Comparison of ENCODE assay signal across 9 mouse cellular contexts in the genomic region with DNA sequence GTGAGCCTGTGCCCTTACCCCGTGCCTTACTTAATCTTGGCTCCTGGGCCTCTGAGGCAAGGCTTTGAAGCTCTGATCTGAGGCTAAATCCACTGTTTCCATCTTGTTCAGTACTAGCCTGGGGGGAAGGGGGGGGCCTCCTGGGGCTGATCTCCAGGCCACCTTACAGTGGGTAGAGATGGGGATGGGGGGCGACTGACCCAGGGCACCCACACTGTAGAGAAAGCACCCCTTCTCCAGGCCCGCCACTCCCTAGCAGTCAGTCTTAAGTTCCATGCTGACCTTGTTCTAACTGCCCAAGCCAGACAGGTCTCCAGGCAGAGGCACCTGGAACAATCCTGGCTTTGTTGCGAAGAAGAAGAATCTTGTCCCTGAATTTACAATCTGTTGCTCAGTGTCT. TPM values are rescaled to one million over a fixed set of nuclear protein-coding genes. Genes with fewer than 3 reads are reported as not detected.
DNase-seq lines count a peak whose midpoint lies in the region; ATAC-seq and TF ChIP-seq lines count a peak whose summit lies in the region.
"Had no signal": no experiment of that assay in that cellular context is flagged by ENCODE, and none has a peak within 500 bp of the region (broad histone marks: within the 10 kb centered on the region; RNA-seq: fewer than 3 reads in every experiment).

No protein-coding gene starts in this region.

- no peak overlapping the region for H3K27ac ChIP-seq in cerebellum, adult 2 months (ENCODE audit: insufficient read depth, low read length)
- H3K27ac ChIP-seq in testis, adult 2 months (ENCODE audit: control insufficient read depth, insufficient read depth, low read depth, low read length) = no peak overlapping the region
- H3K27ac ChIP-seq in liver, embryonic 15.5 days (replicated peaks) = no peak overlapping the region

- H3K36me3 ChIP-seq in testis, adult 2 months (ENCODE audit: control insufficient read depth, insufficient read depth, low read length) = no peaks in the 10 kb centered on the region
- H3K36me3 ChIP-seq in liver, embryonic 15.5 days (replicated peaks) = no peaks in the 10 kb centered on the region

- no peak for DNase-seq in cerebellum, adult 2 months
- DNase-seq in cerebellum, postnatal 36 days = no peak
- no peak for DNase-seq in testis, postnatal 10 days (ENCODE audit: low spot score)
- DNase-seq in yolk sac, embryonic 10.5 days (ENCODE audit: low spot score) = no peak
- DNase-seq in urinary bladder, adult 2 months (ENCODE audit: low spot score) = no peak
- DNase-seq: heart, postnatal 14 days had no signal

- no peaks in the 10 kb centered on the region for H3K27me3 ChIP-seq in cerebellum, adult 2 months (ENCODE audit: control insufficient read depth, insufficient read depth, low read length)
- H3K27me3 ChIP-seq in testis, adult 2 months (ENCODE audit: control insufficient read depth, insufficient read depth, low read length) = no peaks in the 10 kb centered on the region
- peaks cover 27% of the 10 kb centered on the region for H3K27me3 ChIP-seq in liver, embryonic 15.5 days

- H3K9ac ChIP-seq in liver, embryonic 15.5 days = no peak overlapping the region

- peak; percentile 14; the same call in 1 of the 2 replicates for ATAC-seq in liver, embryonic 15.5 days (ENCODE audit: insufficient read depth)
- no peak for ATAC-seq in cerebellum, adult (ENCODE audit: insufficient number of reproducible peaks, low FRiP score, low TSS enrichment)

- no peak for TF ChIP-seq CTCF in cerebellum, adult 2 months (IDR thresholded peaks at IDR 0.05; ENCODE audit: borderline replicate concordance, insufficient read depth, low read depth, low read length)
- TF ChIP-seq CTCF in testis, adult 2 months (IDR thresholded peaks at IDR 0.05; ENCODE audit: control insufficient read depth, insufficient read depth, insufficient replicate concordance, low read depth, low read length) = no peak

- peak overlapping the region; percentile 53 for H3K4me2 ChIP-seq in liver, embryonic 15.5 days

- no peaks in the 10 kb centered on the region for H3K9me3 ChIP-seq in liver, embryonic 15.5 days (replicated peaks)

- no peak for TF ChIP-seq POLR2A in cerebellum, adult 2 months (IDR thresholded peaks at IDR 0.05; ENCODE audit: borderline replicate concordance, insufficient read depth, low read length)
- no peak for TF ChIP-seq POLR2A in testis, adult 2 months (IDR thresholded peaks at IDR 0.05; ENCODE audit: control insufficient read depth, low read depth, low read length)

- 55% methylated on average over 4 of the region's 4 CpGs for WGBS in cerebellum, adult 2 months
- WGBS in liver, embryonic 15.5 days (ENCODE audit: insufficient replicate concordance) = 43% methylated on average over 4 of the region's 4 CpGs

- peak overlapping the region; percentile 12 for H3K4me3 ChIP-seq in cerebellum, adult 2 months (replicated peaks; ENCODE audit: insufficient read depth, low read depth, low read length)
- peak overlapping the region; percentile 84 for H3K4me3 ChIP-seq in testis, adult 2 months (ENCODE audit: control insufficient read depth, low read depth, low read length)
- 0 out of 2 replicates have a peak overlapping the region, but pooled peaks have one; percentile 15 for H3K4me3 ChIP-seq in liver, embryonic 15.5 days (replicated peaks)

- H3K4me1 ChIP-seq in cerebellum, adult 2 months (ENCODE audit: control insufficient read depth, insufficient read depth, low read length) = no peaks in the 10 kb centered on the region
- H3K4me1 ChIP-seq in testis, adult 2 months (ENCODE audit: control insufficient read depth, insufficient read depth, low read length) = peaks cover 16% of the 10 kb centered on the region
- no peaks in the 10 kb centered on the region for H3K4me1 ChIP-seq in liver, embryonic 15.5 days (replicated peaks)

RNA-seq across cellular contexts. Expression of gene Slc34a2, which starts 10.7 kb away (rescaled TPM):
- polyA plus RNA-seq in cerebellum, adult 2 months (2012; rRNA removed) = 0.06 and 0.07 TPM in 2 replicates
- polyA plus RNA-seq in testis, adult 2 months (2012; rRNA removed) = 40.3 and 42.3 TPM in 2 replicates
- 0.03 TPM in 1 of 2 replicates, not detected in the other for polyA plus RNA-seq in liver, embryonic 15.5 days (2015; fragmentation: Nextera tagmentation; extraction: Ambion mirVana)
- 0.03 TPM in 1 of 2 replicates, not detected in the other for polyA plus RNA-seq in urinary bladder, adult 2 months (2012; rRNA removed)

Comparison
In these comparisons a context has a peak if more than half of its experiments do, and no peak if none do; other contexts are left out.
1. H3K4me3 ChIP-seq: peak in every context shown above with its lines; median percentile 84 in testis, adult 2 months; 15 in liver, embryonic 15.5 days; 12 in cerebellum, adult 2 months.
2. RNA of gene Slc34a2, which starts 10.7 kb away (polyA plus RNA-seq): 40.3 to 42.3 TPM in testis, adult 2 months; 0.06 to 0.07 TPM in cerebellum, adult 2 months, 0.03 TPM in liver, embryonic 15.5 days and 0.03 TPM in urinary bladder, adult 2 months; every median in the first group is over 10 times any median in the second.